Mouse (Mus musculus) hindbrain, embryonic 14.5 days (tissue): ENCODE measurements around the gene Rnf182. TPM values are rescaled to one million over a fixed set of nuclear protein-coding genes. Genes with fewer than 3 reads are reported as not detected.

ENCODE experiments used
- polyA plus RNA-seq: library from polyadenylated mRNA; unstranded; fragments of >200 nt; fragmentation: Nextera tagmentation; extraction: Ambion mirVana; gene quantifications from 2 replicates; pipeline ENCODE4 v1.2.1, GENCODE M21; 2014

Rnf182 gene
- polyA plus RNA-seq, 1 experiment from 2014 or later = 35.8 TPM

Other genes starting within 250 kb of the Rnf182 start
- gene Nol7, start 217.3 kb upstream of the Rnf182 start, polyA plus RNA-seq = 161 and 195 TPM in 2 replicates
- gene Ranbp9, start 134.4 kb upstream of the Rnf182 start, polyA plus RNA-seq = 14.8 and 16.8 TPM in 2 replicates
- 8.6 and 9.5 TPM in 2 replicates for gene Mcur1, start 55.5 kb upstream of the Rnf182 start, polyA plus RNA-seq
- 30.8 and 32.7 TPM in 2 replicates for gene Cd83, start 169.1 kb downstream of the Rnf182 start, polyA plus RNA-seq